Mouse (Mus musculus): ENCODE data around the gene Brwd1.

Brwd1 gene

DNA sequence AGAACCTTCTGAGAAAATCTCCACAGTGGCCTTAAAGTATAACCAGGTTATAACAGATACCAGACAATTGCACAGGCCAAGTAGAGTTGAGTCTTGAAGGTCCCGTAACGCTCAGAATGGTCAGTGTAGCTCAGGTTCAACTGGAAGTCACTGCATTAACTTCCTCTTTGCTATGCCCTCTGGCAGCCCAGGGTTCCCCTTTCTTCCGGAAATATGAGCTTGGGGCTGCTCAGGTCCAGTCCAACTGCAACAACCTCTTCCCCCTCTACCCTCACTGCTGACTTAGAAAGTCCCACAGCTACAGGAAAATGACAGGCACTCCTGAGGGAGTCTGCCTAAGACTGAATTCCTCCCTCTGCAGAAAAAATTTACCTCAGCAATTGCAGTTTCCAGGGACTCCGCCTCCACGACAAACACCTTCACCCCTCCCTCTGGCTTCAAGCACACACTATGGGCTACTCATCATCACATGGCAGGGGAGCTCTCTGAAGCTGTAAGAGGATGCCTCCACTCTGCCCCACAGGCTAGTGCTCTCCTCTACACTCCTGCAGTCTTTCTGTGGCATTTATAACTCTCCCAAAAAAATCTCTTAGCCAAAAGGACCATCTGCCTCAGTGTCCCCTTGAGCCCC, 126.5 kb downstream of the Brwd1 start:
- no peak for TF ChIP-seq GATA4 (IDR thresholded peaks at IDR 0.05; ENCODE audit: insufficient replicate concordance, low read length)

DNA sequence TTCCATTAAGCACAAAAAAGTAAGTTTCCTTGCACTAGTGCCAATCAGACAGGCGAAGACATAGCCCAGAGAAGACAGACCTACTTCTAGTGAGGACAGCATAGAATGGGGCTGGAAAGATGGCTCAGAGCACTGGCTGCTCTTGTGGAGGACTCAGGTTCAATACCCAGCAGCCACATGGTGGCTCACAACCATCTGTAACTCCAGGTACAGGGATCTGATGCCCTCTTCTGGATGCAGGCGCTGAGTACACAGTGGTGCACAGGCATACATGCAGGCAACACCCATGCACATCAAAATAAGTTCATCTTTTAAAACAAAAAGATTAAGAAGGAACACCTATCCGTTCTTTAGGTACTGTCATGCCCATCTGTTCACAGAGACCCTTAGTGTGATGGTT, 128.0 kb downstream of the Brwd1 start:
- TF ChIP-seq GATA4 (IDR thresholded peaks at IDR 0.05; ENCODE audit: insufficient replicate concordance, low read length), result no peak

DNA sequence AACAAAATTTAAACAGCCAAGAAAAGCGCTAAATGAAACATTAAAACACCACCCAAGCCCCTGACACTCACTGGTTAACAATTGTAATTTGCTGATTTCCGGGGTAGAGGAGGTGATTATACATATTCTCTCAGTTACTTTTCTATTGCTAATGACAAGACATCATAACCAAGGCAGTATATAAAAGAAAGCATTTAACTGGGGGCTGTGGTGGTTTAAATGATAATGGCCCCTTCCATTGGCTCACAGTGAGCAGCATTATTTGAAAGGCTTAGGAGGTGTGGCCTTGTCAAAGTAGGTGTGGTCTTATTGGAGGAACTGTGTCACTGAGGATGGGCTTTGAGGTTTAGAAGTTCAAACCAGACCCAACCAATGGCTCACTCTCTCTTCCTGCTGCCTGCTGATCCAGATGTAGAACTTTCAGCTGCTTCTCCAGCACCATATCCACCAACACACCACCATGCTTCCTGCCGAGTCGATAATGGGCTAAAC, 129.1 kb downstream of the Brwd1 start:
- TF ChIP-seq GATA4 (IDR thresholded peaks at IDR 0.05; ENCODE audit: insufficient replicate concordance, low read length), result no peak

DNA sequence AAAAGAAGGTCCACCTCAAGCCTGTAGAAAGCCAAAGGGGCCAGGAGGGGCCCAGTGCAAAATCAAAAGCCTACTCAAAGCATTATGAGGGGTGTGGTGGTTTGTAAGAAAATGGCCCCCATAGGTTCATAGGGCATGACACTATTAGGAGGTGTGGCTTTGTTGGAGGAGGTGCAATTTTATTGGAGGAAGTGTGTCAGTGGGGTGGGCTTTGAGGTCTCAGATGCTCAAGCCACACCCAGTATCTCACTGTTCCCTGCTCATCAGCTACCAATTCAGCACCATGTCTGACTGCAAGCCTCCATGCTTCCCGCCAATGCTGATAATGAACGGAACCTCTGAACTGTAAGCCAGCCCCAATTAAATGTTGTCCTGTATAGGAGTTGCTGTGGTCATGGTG, 130.9 kb downstream of the Brwd1 start:
- TF ChIP-seq GATA4 (IDR thresholded peaks at IDR 0.05; ENCODE audit: insufficient replicate concordance, low read length), result no peak

DNA sequence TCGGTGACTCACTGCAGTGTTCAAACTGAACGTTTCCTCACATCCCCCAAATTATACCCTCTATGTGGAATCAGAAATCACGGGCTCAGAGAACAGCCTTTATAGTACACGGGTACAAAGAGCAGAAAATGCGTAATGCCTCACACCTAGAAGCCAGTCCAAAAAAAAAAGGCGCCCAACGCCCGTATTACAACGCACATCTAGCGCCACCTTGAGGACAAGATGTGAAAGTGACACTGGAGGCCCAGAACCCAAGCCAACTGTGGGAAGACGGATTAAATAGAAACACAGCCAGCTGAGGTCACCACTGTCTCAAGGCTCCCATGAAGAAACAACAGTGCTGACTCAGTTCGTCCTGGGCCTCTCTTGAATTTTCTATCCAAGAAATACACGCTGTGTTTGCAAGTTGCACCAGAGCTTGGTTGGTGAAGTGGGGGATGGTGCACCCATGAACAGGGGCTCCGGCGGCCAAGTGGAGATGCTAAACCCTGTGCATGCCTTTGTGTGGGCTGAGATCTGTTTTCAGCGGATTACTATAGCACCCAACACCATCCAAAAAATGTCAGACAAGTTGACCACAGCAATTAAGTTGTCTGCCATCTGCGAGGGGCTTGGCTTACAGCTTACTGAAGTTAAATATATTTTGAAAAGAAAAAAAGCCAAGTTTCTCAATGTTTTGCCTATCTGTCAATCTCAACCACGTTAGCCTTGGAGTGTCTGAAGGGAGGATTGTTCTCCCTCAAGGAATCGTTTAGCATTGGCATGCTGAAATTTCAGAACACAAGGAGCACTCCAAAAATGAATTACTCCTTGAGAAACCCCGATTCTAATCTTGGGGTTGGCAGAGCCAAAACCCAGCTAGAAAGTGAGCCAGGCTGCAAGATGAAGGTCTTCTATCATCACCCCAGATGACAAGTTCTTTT, 136.7 kb downstream of the Brwd1 start:
- no peak for TF ChIP-seq GATA4 (IDR thresholded peaks at IDR 0.05; ENCODE audit: insufficient replicate concordance, low read length)

DNA sequence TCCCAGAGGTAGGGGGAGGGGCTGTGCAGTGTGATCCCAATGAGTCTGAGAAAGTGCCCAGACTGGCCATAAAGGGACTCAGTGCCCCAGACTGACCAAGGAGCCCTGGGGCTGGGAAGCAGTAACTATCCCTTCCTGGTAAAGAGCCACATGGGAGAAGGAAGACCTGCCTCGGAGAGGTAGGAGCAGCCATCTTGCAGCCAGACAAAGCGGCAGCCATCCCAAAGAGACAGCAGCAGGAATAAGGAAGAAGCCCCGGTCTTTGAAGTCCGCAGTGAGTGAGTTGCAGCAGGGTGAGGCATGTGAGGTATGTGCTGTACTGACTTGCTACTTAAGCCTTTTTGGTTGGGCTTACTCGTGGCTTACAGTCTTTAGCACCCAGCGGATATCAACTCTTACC, 139.1 kb downstream of the Brwd1 start:
- no peak for TF ChIP-seq GATA4 (IDR thresholded peaks at IDR 0.05; ENCODE audit: insufficient replicate concordance, low read length)
